Mouse (Mus musculus) macrophage (primary cell): ENCODE measurements around the gene Cdc73. TPM values are rescaled to one million over a fixed set of nuclear protein-coding genes. Genes with fewer than 3 reads are reported as not detected.

ENCODE experiments used
- H3K27ac ChIP-seq: fragments of 350-480 bp; formaldehyde crosslinking; 2 replicates; pipeline ENCODE4 v1.9.0; 2021
- H3K36me3 ChIP-seq: fragments of 350-480 bp; formaldehyde crosslinking; 2 replicates; pipeline ENCODE4 v1.9.0; 2021; ENCODE audit errors: inconsistent target
- H3K4me3 ChIP-seq: fragments of 350-480 bp; formaldehyde crosslinking; 2 replicates; pipeline ENCODE4 v1.9.0; 2021; ENCODE audit errors: inconsistent target
- H3K79me2 ChIP-seq: fragments of 350-480 bp; formaldehyde crosslinking; 2 replicates; pipeline ENCODE4 v1.9.0; 2021; ENCODE audit errors: inconsistent target
- WGBS: methylation state at CpG from one replicate; pipeline ENCODE4 v1.1.7; 2026; ENCODE audit warnings: inconsistent platforms; ENCODE audit not compliant: missing documents; 5-methylcytosine and 5-hydroxymethylcytosine counted together
- polyA plus RNA-seq: library from polyadenylated mRNA; stranded (reverse); fragments of 250-400 nt; gene quantifications from 3 replicates; pipeline ENCODE4 v1.2.4, GENCODE M21; 2018; ENCODE audit warnings: inconsistent platforms

The Cdc73 gene
- polyA plus RNA-seq, 1 experiment from 2014 or later = 29.4 TPM

DNA sequence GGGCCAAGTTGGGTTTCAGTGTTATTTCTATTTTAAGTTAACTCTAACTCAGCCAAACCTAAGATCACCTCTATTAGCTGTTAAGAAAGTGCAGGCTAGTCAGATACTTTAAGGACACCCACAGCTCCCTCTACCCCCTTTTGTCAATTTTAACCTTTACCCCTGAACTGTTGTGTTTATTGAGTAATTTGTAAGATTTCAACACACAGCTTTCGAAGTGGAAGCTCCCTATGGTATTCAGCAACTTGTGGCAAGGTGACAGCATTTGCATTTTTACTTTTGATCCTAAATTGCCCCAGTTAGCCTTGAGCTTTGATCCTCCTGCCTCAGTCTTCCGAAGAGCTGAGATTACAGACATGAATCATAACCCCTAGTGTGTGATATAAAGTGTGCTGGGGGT lies 148.1 kb downstream of the Cdc73 start:
- Histone ChIP-seq H3K27ac (no peak overlapping the region), H3K36me3 (no peaks in the 10 kb centered on the region), H3K4me3 (no peak overlapping the region), H3K79me2 (no peaks in the 10 kb centered on the region)
- 58% methylated on average over 1 of the region's 2 CpGs for WGBS

Other genes starting within 250 kb of the Cdc73 start
- gene B3galt2, start 62.2 kb downstream of the Cdc73 start, polyA plus RNA-seq = not detected in 3 replicates
- gene Glrx2, start 13.4 kb upstream of the Cdc73 start, polyA plus RNA-seq = 35.4 to 56.3 TPM (median 50.6 TPM) in 3 replicates
- gene Trove2, start 74.2 kb upstream of the Cdc73 start, polyA plus RNA-seq = 5.8 to 7.0 TPM (median 6.4 TPM) in 3 replicates
- 26.6 to 82.9 TPM (median 60.1 TPM) in 3 replicates for gene Uchl5, start 74.4 kb upstream of the Cdc73 start, polyA plus RNA-seq